Mouse (Mus musculus) olfactory bulb, adult 2 months (tissue): ENCODE results near the gene Plekhg1.

Source experiments
- CTCF ChIP-seq: fragments of 200-500 bp; IDR thresholded peaks from 2 replicates; pipeline ENCODE4 v1.5.1; 2012; ENCODE audit warnings: low read depth, mild to moderate bottlenecking, low read length, moderate library complexity; ENCODE audit not compliant: insufficient read depth
- POLR2A ChIP-seq: fragments of 200-500 bp; IDR thresholded peaks from 2 replicates; pipeline ENCODE4 v1.6.1; 2012; ENCODE audit warnings: mild to moderate bottlenecking, low read depth, low read length, moderate library complexity; ENCODE audit not compliant: insufficient read depth

- TF ChIP-seq CTCF = no peak
- no peak for TF ChIP-seq POLR2A
Measured at GRCm38 (mm10) chr10:3946871-3947270, 206.7 kb downstream of the Plekhg1 start.
